Mouse (Mus musculus) liver (tissue): ENCODE results near the gene H2al2c.
"Not testable (repeated sequence)": the region's sequence is repeated elsewhere in the genome, so short reads cannot be mapped to it uniquely, and the experiment has no call there.

Experiments used
- DNase-seq: peaks from one replicate; pipeline ENCODE4 v3.0.0-alpha.2; 2020; ENCODE audit warnings: mixed read lengths

H2al2c gene

DNA sequence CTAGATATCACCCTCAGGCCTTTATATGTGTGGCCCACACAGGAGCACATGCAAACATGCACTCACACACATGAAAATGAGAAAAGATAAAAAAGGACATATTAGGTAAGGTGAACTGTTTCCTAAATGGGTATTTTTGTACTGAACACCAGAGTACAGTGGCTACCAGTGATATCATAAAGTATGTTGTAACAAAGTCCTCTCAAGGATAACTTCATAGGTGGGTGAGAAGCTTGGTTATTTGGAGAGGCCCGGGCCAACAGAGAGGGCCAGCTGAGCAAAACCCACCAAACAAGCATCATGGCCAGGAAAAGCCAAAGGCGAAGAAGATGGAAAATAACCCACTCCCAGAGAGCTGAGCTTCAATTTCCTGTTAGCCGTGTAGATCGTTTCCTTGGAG lies at the start of gene H2al2c:
Gene H2al2c, plus strand, starts transcription at position 301 of the 400 bp plus-strand sequence.
- not testable (repeated sequence) for DNase-seq
